Mouse (Mus musculus) heart, embryonic 11.5 days (tissue): ENCODE data around the gene Tcf21. TPM values are rescaled to one million over a fixed set of nuclear protein-coding genes. Genes with fewer than 3 reads are reported as not detected.

Source experiments
- polyA plus RNA-seq: library from polyadenylated mRNA; unstranded; fragments of >200 nt; fragmentation: Nextera tagmentation; extraction: Ambion mirVana; gene quantifications from 2 replicates; pipeline ENCODE4 v1.2.1, GENCODE M21; 2014

Gene Tcf21
- polyA plus RNA-seq, 1 experiment from 2014 or later = 84.8 TPM

Other genes with a start within 250 kb of the Tcf21 start
- 1.9 and 2.5 TPM in 2 replicates for gene Slc2a12, start 175.2 kb downstream of the Tcf21 start, polyA plus RNA-seq
- 57.8 and 59.9 TPM in 2 replicates for gene Tbpl1, start 88.2 kb downstream of the Tcf21 start, polyA plus RNA-seq